25 mouse cellular contexts compared by ENCODE assay signal in genomic region chr4:107550546-107550945, GRCm38 (mm10).
DNase-seq lines count a peak whose midpoint lies in the region; ATAC-seq and TF ChIP-seq lines count a peak whose summit lies in the region.
"Had no signal": no experiment of that assay in that cellular context is flagged by ENCODE, and none has a peak within 500 bp of the region (broad histone marks: within the 10 kb centered on the region; RNA-seq: fewer than 3 reads in every experiment).

No protein-coding gene starts in this region.

- H3K9me3 ChIP-seq in embryonic facial prominence, embryonic 13.5 days: no peaks in the 10 kb centered on the region
- no peaks in the 10 kb centered on the region for H3K9me3 ChIP-seq in embryonic facial prominence, embryonic 10.5 days
- 0 out of 2 replicates have a peak, but pooled peaks cover under 1% of the 10 kb centered on the region for H3K9me3 ChIP-seq in stomach, embryonic 16.5 days (replicated peaks; ENCODE audit: control insufficient read depth, low read length)
- no peaks in the 10 kb centered on the region for H3K9me3 ChIP-seq in stomach, postnatal 0 days (ENCODE audit: control insufficient read depth, low read length)
- no peaks in the 10 kb centered on the region for H3K9me3 ChIP-seq in limb, embryonic 10.5 days (replicated peaks)
- H3K9me3 ChIP-seq: embryonic facial prominence, embryonic 12.5 days; forebrain, embryonic 10.5 days; heart, embryonic 13.5 days; hindbrain, embryonic 15.5 days; liver, embryonic 13.5 days; midbrain, embryonic 12.5 days had no signal

- H3K4me2 ChIP-seq in embryonic facial prominence, embryonic 13.5 days: no peak overlapping the region
- no peak overlapping the region for H3K4me2 ChIP-seq in stomach, embryonic 16.5 days (ENCODE audit: low read depth, low read length)
- no peak overlapping the region for H3K4me2 ChIP-seq in stomach, postnatal 0 days (replicated peaks; ENCODE audit: low read depth)
- H3K4me2 ChIP-seq: embryonic facial prominence, embryonic 12.5 days; heart, embryonic 13.5 days; hindbrain, embryonic 15.5 days; liver, embryonic 13.5 days; lung, embryonic 14.5 days; midbrain, embryonic 12.5 days had no signal

- H3K27ac ChIP-seq in embryonic facial prominence, embryonic 13.5 days: peak overlapping the region; percentile 72
- H3K27ac ChIP-seq in embryonic facial prominence, embryonic 10.5 days (replicated peaks): no peak overlapping the region; the same call in 1 of the 2 replicates
- no peak overlapping the region for H3K27ac ChIP-seq in stomach, embryonic 16.5 days (ENCODE audit: low read length)
- no peak overlapping the region for H3K27ac ChIP-seq in stomach, postnatal 0 days (replicated peaks)
- peak overlapping the region; percentile 64; the same call in 1 of the 2 replicates for H3K27ac ChIP-seq in limb, embryonic 10.5 days
- H3K27ac ChIP-seq: embryonic facial prominence, embryonic 12.5 days; forebrain, embryonic 10.5 days; heart, embryonic 13.5 days; hindbrain, embryonic 15.5 days; layer of hippocampus, adult 2 months; liver, embryonic 13.5 days; midbrain, embryonic 12.5 days had no signal

- WGBS in embryonic facial prominence, embryonic 13.5 days: 46% methylated on average over 3 of the region's 3 CpGs
- WGBS in embryonic facial prominence, embryonic 10.5 days: 64% methylated on average over 3 of the region's 3 CpGs
- WGBS in stomach, embryonic 16.5 days: 78% methylated on average over 3 of the region's 3 CpGs
- WGBS in stomach, postnatal 0 days: 61% methylated on average over 3 of the region's 3 CpGs
- 75% methylated on average over 3 of the region's 3 CpGs for WGBS in limb, embryonic 10.5 days

- TF ChIP-seq CTCF in stomach, postnatal 0 days (IDR thresholded peaks at IDR 0.05; ENCODE audit: low read depth): no peak

- H3K9ac ChIP-seq in embryonic facial prominence, embryonic 13.5 days: no peak overlapping the region
- H3K9ac ChIP-seq in stomach, embryonic 16.5 days (ENCODE audit: low read length): no peak overlapping the region
- no peak overlapping the region for H3K9ac ChIP-seq in stomach, postnatal 0 days (ENCODE audit: low read length)
- H3K9ac ChIP-seq: embryonic facial prominence, embryonic 12.5 days; forebrain, postnatal 0 days; heart, embryonic 13.5 days; hindbrain, embryonic 15.5 days; liver, embryonic 13.5 days; lung, embryonic 14.5 days; midbrain, embryonic 12.5 days had no signal

- DNase-seq in embryonic facial prominence, embryonic 10.5 days (ENCODE audit: low spot score): no peak
- DNase-seq in stomach, postnatal 0 days (ENCODE audit: low spot score): no peak
- DNase-seq in Muller cell, postnatal 12 days (ENCODE audit: inconsistent ontology term): peak; percentile 53
- no peak for DNase-seq in limb, embryonic 10.5 days (ENCODE audit: low spot score)
- DNase-seq in ovary, postnatal 10 days (ENCODE audit: low spot score): no peak
- DNase-seq in layer of hippocampus, adult 18-20 months (ENCODE audit: low spot score in 2 of 2): no peak
- DNase-seq: adrenal gland, postnatal 10 days; cerebellum, adult 9-11 months; forebrain, postnatal 0 days; heart, postnatal 36 days; layer of hippocampus, postnatal 36 days; liver, embryonic 13.5 days; right cerebral cortex, adult 18-20 months; thymus, adult 2 months had no signal

- H3K27me3 ChIP-seq in embryonic facial prominence, embryonic 13.5 days: no peaks in the 10 kb centered on the region
- no peaks in the 10 kb centered on the region for H3K27me3 ChIP-seq in embryonic facial prominence, embryonic 10.5 days (replicated peaks; ENCODE audit: low read depth, poor library complexity, severe bottlenecking)
- H3K27me3 ChIP-seq in stomach, embryonic 16.5 days (ENCODE audit: control insufficient read depth, insufficient read depth, low read length): no peaks in the 10 kb centered on the region
- H3K27me3 ChIP-seq in stomach, postnatal 0 days (ENCODE audit: control insufficient read depth, insufficient read depth, low read length): no peaks in the 10 kb centered on the region
- H3K27me3 ChIP-seq in limb, embryonic 10.5 days (ENCODE audit: low read depth, poor library complexity, severe bottlenecking): 0 out of 2 replicates have a peak, but pooled peaks cover 4% of the 10 kb centered on the region
- H3K27me3 ChIP-seq: CH12.LX; embryonic facial prominence, embryonic 12.5 days; hindbrain, embryonic 15.5 days; liver, embryonic 13.5 days; midbrain, embryonic 12.5 days had no signal

- no peak for ATAC-seq in embryonic facial prominence, embryonic 13.5 days (ENCODE audit: insufficient number of reproducible peaks, insufficient read depth, low FRiP score, low TSS enrichment, low read depth)
- ATAC-seq in stomach, embryonic 16.5 days (ENCODE audit: insufficient read depth, low FRiP score): 0 out of 2 replicates have a peak, but pooled peaks have one; percentile 24
- no peak for ATAC-seq in stomach, postnatal 0 days (ENCODE audit: low FRiP score, low TSS enrichment)
- ATAC-seq: forebrain, postnatal 0 days; intestine, embryonic 16.5 days had no signal

- TF ChIP-seq EP300 in stomach, postnatal 0 days (optimal IDR thresholded peaks at IDR 0.05): no peak

- peaks cover 61% of the 10 kb centered on the region for H3K4me1 ChIP-seq in embryonic facial prominence, embryonic 13.5 days
- H3K4me1 ChIP-seq in embryonic facial prominence, embryonic 10.5 days: peaks cover 19% of the 10 kb centered on the region
- peaks cover 9% of the 10 kb centered on the region; the same call in 1 of the 2 replicates for H3K4me1 ChIP-seq in stomach, embryonic 16.5 days (ENCODE audit: control insufficient read depth, insufficient read depth, low read length)
- no peaks in the 10 kb centered on the region for H3K4me1 ChIP-seq in stomach, postnatal 0 days (replicated peaks; ENCODE audit: control insufficient read depth, insufficient read depth)
- H3K4me1 ChIP-seq in limb, embryonic 10.5 days: peaks cover 56% of the 10 kb centered on the region
- H3K4me1 ChIP-seq: liver, embryonic 13.5 days; midbrain, embryonic 12.5 days had no signal

- no peak overlapping the region for H3K4me3 ChIP-seq in embryonic facial prominence, embryonic 13.5 days
- H3K4me3 ChIP-seq in embryonic facial prominence, embryonic 10.5 days: no peak overlapping the region
- no peak overlapping the region for H3K4me3 ChIP-seq in stomach, embryonic 16.5 days (replicated peaks; ENCODE audit: low read length)
- H3K4me3 ChIP-seq in stomach, postnatal 0 days (ENCODE audit: low read depth, low read length): no peak overlapping the region
- no peak overlapping the region for H3K4me3 ChIP-seq in limb, embryonic 10.5 days
- H3K4me3 ChIP-seq: embryonic facial prominence, embryonic 12.5 days; forebrain, embryonic 10.5 days; heart, embryonic 13.5 days; hindbrain, embryonic 15.5 days; layer of hippocampus, adult 2 months; liver, embryonic 13.5 days; midbrain, embryonic 12.5 days had no signal

- H3K36me3 ChIP-seq in embryonic facial prominence, embryonic 13.5 days: no peaks in the 10 kb centered on the region
- no peaks in the 10 kb centered on the region for H3K36me3 ChIP-seq in embryonic facial prominence, embryonic 10.5 days (replicated peaks)
- H3K36me3 ChIP-seq in stomach, embryonic 16.5 days (ENCODE audit: control insufficient read depth, insufficient read depth, low read length): no peaks in the 10 kb centered on the region
- no peaks in the 10 kb centered on the region for H3K36me3 ChIP-seq in stomach, postnatal 0 days (ENCODE audit: control insufficient read depth, insufficient read depth, low read length)
- no peaks in the 10 kb centered on the region for H3K36me3 ChIP-seq in limb, embryonic 10.5 days
- H3K36me3 ChIP-seq: embryonic facial prominence, embryonic 12.5 days; forebrain, embryonic 10.5 days; heart, embryonic 13.5 days; hindbrain, embryonic 15.5 days; liver, embryonic 13.5 days; midbrain, embryonic 12.5 days had no signal

Comparison
In these comparisons a context has a peak if more than half of its experiments do, and no peak if none do; other contexts are left out.
1. H3K27ac ChIP-seq: peak in embryonic facial prominence, embryonic 13.5 days (single experiment) and limb, embryonic 10.5 days (single experiment); none in embryonic facial prominence, embryonic 10.5 days (single experiment), stomach, embryonic 16.5 days (single experiment) and stomach, postnatal 0 days (single experiment).